Mouse (Mus musculus): ENCODE measurements around the gene Rftn2.

DNA sequence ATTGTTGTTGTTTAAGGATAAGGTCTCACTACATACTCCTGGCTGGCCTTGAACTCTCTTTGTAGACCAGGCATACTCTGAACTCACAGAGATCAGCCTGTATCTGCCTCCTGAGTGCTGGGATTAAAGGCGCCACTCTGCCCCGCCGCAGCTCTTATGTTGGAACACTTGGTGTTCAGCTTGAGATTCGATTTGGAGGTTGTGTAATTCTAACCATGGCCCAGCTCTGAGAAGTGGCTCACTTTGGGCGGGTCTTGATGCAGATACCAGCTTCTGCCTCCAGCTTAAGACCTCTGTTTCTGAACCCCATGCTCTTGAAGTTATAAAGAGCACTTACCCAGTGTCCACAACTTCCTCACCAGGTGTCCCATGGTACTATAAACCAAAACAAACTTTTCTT is 96.9 kb downstream of the Rftn2 start:
- TF ChIP-seq CTCF (IDR thresholded peaks at IDR 0.05; ENCODE audit: borderline replicate concordance, extremely low read depth, insufficient read depth, insufficient read length) (no peak), POLR2A (IDR thresholded peaks at IDR 0.05; ENCODE audit: borderline replicate concordance, extremely low read depth, insufficient read depth, insufficient read length, poor library complexity, severe bottlenecking) (no peak)
